Mouse (Mus musculus): ENCODE measurements around the gene Inha.

Gene Inha

GRCm38 (mm10) chr1:75507006-75507405 is at the start of gene Inha:
TSS of gene Inha (plus strand) at chr1:75507077.
- no peak for DNase-seq

DNA sequence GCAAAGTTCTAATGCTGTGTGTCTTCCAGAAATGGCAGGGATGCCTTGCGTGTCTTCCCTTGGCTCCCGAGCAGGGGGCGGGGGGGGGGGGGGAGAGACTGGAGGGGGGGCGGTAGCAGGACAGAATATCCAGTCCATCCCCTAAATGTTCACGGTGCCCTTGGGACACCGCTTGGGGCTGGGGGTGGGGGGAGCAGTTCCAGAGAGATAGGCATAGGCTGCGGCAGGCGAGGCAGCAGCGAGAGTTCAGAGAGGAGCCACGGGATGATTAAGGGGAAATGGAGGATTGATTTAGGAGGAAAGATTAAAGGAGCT is 49.2 kb upstream of the Inha start:
- no peak for DNase-seq

DNA sequence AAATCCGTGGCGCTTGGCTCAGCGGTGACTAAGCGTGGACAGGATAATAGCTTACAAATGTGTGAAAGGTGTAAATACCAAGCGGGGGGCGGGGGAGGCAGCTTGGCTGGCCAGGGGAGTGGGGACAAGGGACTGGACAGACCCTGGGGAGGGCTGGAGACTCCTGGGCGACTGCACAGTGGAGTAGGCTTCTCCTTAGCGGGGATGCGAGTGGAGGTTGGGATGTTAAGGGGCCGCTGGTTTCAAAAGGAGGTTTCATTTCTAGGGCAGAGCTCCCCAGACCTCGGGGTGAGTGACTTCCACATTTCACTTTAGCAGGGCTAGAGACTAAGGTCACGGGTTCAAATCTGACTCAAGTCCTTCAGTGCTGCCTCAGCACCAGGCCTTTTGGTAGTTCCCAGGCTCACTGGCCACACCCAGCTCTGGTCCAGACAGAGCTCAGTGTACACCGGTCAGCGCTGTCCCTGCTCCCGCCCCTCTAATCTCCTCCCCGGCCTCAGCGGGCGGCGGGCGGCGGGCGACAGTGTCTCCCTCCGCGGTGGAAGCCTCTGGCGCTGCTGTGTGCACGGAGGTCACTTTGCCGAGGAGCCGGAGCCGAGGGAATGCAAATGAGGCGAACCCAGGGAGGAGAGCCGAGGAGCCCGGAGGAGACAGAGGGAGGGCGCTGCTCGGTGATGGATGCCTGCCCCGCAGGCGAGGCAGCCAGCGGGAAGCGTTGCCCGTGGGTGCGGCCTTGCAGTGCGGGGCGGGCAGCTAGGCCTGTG is 48.7 kb upstream of the Inha start:
- DNase-seq = peak; percentile 95

GRCm38 (mm10) chr1:75458789-75459684 is 47.8 kb upstream of the Inha start:
- peak; percentile 93 for DNase-seq

DNA sequence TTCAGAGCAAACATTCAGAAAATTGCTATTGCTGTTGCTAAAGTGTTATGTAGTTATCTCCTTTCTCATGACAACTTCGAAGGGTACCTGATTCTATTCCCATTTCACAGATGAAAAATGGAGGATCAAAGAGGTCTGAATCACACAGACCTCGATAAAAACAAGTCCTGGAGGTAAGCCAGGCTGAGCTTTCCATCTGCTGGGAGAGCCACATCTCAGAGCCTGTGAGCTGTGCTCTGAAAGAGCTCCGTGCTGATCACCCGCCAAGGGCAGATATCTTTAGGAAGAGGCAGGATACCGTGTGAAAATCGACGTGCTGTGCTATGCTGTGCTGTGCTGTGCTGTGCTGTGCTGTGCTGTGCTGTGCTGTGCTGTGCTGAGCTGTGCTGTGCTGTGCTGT is 46.6 kb upstream of the Inha start:
- no peak for DNase-seq

DNA sequence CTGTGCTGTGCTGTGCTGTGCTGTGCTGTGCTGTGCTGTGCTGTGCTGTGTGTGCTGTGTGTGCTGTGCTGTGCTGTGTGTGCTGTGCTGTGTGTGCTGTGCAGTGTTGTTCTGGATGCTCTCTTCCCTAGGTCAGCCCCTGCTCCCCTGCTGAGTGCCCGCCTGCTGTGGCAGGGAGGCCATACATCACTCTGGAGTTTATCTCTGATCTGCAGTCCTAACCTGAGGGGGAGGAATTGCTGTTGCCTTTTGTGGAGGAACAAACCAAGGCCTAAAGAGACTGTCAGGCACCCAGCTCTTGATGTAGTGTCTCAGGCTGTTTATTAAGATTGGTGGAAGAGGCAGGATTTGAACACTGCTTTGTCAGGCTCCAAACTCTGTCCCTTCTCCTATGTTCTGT is 44.2 kb upstream of the Inha start:
- no peak for DNase-seq

DNA sequence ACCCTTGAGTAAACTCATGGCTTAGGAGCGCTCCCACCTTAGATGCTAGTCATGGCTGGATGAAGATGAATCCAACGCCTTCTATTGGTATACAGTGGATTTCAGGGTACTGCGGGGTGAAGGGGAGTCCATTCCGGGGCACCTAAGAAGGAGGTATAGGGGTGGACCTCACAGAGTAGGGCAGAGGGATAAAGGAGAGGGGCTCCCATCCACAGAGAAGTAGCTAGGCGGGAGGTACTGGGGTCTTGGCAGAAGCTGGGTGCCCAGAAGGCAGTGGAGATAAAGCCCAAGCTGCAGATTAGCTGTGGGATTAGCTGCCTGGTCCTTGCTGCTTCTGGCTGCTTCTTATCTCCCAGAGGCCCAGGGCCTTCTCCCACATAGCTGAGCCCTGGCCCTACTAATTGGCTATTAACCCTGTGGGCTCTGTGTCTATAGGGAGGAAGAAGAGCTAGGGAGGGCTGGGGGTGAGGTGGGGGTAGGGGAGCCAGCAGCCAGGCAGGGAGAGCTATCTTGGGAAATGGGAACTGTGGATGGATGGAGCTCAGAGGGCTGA is 43.1 kb upstream of the Inha start:
- no peak for DNase-seq

DNA sequence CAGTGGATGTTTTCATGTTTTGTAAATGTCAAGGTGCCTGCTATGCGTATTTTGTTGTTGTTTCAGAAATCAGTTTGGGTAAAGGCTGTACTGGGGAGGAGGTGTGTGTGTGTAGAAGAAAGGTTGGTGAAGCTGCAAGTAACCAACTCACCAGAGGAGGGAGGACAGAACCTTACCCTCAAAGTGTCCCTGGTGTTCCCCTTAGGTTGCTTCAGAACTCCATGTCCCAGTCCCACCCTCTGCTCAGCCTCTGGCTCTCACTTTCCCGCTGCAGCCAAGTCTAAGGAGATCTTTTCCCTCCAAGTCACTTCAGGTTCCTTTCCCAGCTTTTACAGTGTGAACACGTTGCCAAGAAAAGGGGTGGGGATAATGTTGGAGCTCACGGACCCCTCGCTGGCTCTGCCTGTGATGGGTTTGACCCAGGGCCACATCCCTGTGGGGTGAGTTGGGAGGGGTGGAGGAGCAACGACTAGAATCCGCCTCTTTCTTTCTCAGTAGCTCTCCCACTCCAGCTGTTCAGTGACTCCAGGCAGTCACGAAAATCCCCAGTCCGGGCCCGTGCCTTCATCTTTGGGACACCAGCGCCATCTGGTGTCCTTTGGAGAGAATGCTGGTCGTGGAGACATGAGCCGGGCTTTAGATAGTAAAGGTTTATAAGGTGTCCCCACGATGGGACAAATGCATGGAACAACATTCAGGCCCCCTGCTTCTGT is 39.5 kb upstream of the Inha start:
- peak; percentile 97 for DNase-seq

DNA sequence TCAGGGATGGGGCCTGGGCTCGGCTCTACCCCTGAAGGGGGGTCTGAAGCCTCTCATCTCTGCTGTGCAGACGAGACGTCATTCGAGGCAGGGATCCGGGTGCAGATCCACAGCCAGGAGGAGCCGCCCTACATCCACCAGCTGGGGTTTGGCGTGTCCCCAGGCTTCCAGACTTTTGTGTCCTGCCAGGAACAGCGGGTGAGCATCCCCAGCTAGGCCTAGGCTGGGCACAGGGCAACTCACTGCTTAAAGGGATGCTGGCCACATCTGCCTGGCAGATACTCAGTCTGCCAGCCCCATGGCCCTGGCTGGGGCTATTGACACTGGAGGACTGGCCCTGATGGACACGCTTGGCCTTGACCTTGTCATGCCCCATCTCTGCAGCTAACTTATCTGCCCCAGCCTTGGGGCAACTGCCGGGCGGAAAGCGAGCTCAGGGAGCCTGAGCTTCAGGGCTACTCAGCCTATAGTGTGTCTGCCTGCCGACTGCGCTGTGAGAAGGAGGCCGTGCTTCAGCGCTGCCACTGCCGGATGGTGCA is 37.5 kb upstream of the Inha start:
- peak; percentile 88 for DNase-seq

DNA sequence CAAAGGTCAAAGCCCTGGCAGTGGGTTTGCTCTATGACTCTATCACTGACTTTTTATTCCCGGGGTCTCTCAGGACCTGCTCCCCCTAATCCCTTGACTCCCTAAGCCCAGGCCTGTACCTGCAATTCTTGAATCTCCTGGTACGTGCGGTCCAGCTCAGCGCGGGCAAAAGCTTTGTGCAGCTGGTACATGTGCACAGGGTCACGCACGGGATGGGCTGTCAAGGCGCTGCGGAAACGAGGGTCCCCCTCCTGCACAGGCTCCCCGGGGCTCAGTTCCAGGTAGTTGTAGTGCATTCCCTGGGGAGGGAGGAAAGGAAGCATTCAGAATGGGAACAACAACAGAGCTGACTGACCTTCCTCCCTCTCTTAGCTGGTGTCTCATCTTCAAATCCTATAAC is 30.4 kb upstream of the Inha start:
- no peak for DNase-seq

GRCm38 (mm10) chr1:75477264-75477965 is 29.5 kb upstream of the Inha start:
- DNase-seq = peak; percentile 96

DNA sequence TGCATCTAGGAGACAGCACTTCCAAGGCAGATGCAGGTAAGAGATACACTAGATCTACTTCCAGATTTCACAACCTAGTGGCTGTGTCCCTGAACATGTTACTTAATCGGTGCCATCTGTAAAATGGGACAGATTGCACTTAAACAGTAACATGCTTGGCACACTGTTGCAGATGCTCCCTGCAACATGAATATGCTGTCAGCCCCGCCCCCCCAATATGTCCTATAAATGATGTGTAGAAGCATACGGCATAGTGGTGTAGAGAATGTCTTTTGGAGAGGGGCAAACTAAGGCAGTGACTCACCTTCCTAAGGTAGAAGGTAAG is 28.9 kb upstream of the Inha start:
- no peak for DNase-seq

DNA sequence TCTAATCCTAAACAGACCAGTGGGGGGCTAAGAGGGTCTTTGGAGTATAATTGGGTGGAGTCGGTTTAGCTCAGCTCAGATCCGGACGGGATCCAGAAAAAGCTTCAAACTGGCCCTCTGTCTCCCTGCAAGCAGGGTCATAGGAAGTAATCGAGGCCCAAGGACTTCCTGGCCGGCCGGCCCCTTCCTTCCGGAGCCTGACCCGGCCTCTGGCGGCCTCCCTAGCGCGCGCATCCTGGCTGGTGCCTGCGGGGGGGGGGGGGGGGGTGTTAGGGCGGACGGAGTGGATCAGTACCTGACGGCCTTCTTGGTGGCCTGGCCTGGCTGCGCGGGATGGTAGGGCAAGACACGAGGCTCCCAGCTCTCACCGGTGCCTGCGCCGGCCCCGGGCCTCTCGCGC is 28.4 kb upstream of the Inha start:
- DNase-seq = peak; percentile 98

- peak; percentile 99 for DNase-seq
Measured at GRCm38 (mm10) chr1:75478916-75479634, 27.8 kb upstream of the Inha start, which contains the start of the genes Chpf and Tmem198. TSS of gene Chpf (minus strand) at chr1:75479307. TSS of gene Tmem198 (plus strand) at chr1:75479532.

DNA sequence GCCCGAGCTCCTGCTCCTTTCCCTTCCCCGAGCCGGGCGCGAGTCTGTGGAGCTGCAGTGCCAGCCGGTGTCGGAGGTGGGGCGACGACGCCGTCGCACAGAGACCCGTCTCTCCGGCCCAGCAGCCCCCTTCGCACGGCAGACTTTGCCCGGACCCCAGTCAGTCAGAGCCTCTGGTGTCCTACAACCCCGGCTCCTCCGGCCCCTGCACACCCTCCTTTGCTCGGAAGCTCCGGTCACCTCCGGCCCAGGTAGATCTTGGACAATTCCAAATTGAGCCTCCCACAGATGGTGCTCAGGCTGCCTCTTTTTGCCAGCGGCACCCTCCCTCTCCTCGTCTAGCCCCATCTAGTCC is 27.3 kb upstream of the Inha start:
- no peak for DNase-seq

- peak; percentile 92 for DNase-seq
Measured at GRCm38 (mm10) chr1:75480036-75480435, 26.8 kb upstream of the Inha start.

DNA sequence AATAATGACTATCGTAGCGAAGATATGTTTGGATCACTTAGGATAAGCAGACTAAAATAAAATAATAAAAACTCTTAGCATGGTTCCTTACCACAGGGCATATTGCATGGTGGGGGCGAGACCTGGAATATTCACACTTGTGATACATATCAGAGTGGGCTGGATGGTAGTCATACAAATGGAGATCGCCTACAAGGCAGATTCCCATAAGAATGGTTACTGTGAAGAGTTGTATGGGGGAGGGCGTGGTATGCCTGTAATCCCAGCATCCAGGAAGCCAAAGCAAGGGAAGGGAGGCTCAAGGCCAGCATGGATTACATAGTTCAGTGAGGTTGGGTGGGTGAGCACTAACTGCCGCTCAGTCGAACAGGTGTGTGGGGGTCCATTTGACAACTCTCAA is 26.1 kb upstream of the Inha start:
- no peak for DNase-seq

DNA sequence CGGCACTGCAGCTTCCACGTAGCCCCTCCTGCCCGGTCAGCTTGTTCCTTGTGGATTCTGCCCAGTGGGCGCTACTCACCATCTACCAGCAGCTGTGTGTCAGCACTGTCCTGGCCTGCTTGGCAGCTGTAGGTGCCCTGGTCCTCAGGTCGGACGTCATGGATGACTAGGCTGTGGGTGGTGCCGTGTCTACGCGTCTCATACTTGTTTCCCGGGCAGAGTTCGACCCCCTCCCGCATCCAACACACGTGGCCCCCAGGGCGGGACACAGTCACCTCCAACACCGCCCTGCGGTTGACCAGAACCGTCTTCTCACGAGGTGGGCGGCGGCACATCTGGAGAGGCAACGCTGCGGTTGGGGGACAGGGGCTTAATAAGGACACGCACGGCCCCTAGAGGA is 20.3 kb upstream of the Inha start:
- no peak for DNase-seq

GRCm38 (mm10) chr1:75487040-75487404 is 19.9 kb upstream of the Inha start:
- no peak for DNase-seq

DNA sequence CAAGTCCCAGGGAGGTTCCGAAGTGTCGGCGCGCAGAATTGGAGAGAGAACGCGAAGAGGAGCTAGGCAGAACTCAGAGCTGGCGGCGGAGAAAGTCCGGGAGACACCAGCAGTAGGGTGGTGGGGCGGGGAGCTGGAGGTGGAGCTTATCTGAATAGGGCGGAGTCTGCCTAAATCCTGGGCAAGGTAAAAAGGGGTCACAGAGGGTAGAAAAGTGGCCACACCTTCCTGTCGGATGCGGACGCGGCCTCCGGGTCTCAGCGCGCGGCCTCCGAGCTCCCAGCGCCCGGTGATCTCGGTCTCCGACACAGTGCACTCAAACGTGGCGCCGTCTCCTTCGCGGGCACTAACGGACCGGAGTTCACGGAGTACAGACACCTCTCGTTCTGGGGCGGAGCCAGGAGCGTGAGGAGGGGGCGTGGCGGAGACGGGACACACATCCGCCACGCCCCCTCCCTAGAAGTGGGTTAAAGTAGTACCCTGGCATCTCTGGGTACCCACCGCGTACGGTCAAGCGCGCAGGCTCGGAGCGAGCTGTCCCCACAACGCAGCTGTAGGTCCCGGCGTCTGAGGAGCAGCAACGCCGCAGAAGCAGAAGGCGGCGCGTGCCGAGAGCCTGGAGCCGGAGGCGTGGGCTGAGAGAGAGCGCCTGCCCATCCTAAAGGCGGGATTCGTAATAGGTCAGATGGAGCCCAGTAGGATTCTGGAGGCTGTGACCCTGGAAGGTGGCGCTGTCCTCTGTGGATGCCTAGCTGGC is 19.3 kb upstream of the Inha start:
- DNase-seq = peak; percentile 93
